Mouse (Mus musculus) intestine, embryonic 15.5 days (tissue): ENCODE results near the gene Mas1. TPM values are rescaled to one million over a fixed set of nuclear protein-coding genes. Genes with fewer than 3 reads are reported as not detected.

Source experiments
- ATAC-seq: fragments of 200-750 bp; cut with Nextera tagmentation; 2 replicates; pipeline ENCODE4 v1.8.0; 2017; ENCODE audit warnings: moderate TSS enrichment, moderate library complexity
- H3K27ac ChIP-seq: fragments of 300-500 bp; sonication (generic); 2 replicates; pipeline ENCODE4 v1.5.1; 2015; ENCODE audit warnings: mild to moderate bottlenecking, inconsistent platforms
- H3K27me3 ChIP-seq: fragments of 300-500 bp; sonication (generic); replicated peaks from 2 replicates; pipeline ENCODE4 v1.6.1; 2015; ENCODE audit warnings: inconsistent platforms
- H3K36me3 ChIP-seq: fragments of 300-500 bp; sonication (generic); 2 replicates; pipeline ENCODE4 v1.6.1; 2015; ENCODE audit warnings: inconsistent platforms
- H3K4me1 ChIP-seq: fragments of 300-500 bp; sonication (generic); replicated peaks from 2 replicates; pipeline ENCODE4 v1.6.1; 2015; ENCODE audit warnings: inconsistent platforms
- H3K4me2 ChIP-seq: fragments of 300-500 bp; sonication (generic); replicated peaks from 2 replicates; pipeline ENCODE4 v1.6.1; 2015; ENCODE audit warnings: mild to moderate bottlenecking, inconsistent platforms
- H3K4me3 ChIP-seq: fragments of 300-500 bp; sonication (generic); replicated peaks from 2 replicates; pipeline ENCODE4 v1.5.1; 2015; ENCODE audit warnings: inconsistent platforms
- H3K9ac ChIP-seq: fragments of 300-500 bp; sonication (generic); 2 replicates; pipeline ENCODE4 v1.6.1; 2015; ENCODE audit warnings: inconsistent platforms
- H3K9me3 ChIP-seq: fragments of 300-500 bp; sonication (generic); 2 replicates; pipeline ENCODE4 v1.6.1; 2016; ENCODE audit warnings: inconsistent platforms
- WGBS: fragments of 180-500 bp; shearing (Covaris S2); methylation state at CpG from one replicate; pipeline ENCODE4 v1.1.7; 2015; 5-methylcytosine and 5-hydroxymethylcytosine counted together
- polyA plus RNA-seq: library from polyadenylated mRNA; unstranded; fragments of >200 nt; fragmentation: Nextera tagmentation; extraction: Ambion mirVana; gene quantifications from 2 replicates; pipeline ENCODE4 v1.2.1, GENCODE M21; 2015

Mas1 gene
- 0.38 and 0.40 TPM in 2 replicates for polyA plus RNA-seq

DNA sequence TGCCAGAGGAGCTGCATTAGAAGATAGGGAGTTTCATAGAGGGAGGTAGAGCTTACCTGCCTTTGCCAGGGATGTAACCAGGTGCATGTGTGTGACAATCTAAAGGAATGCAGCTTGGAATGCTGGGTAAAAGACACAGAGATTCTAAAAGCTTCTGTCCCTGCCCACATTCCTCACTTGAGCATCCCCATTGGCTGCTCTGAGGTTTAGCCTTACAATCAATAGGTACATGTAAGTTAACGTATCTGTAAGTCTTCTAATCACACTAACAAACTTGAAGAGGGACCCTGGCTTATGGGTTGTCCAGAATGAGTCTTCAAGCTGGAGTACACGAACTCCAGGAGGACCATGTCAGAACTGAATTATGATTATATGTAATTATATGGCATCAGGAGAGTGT, at the start of gene Mas1:
Gene Mas1 (minus strand): TSS at position 101 of the 400 bp plus-strand sequence.
- Histone ChIP-seq H3K9ac (no peak within 1 kb of the TSS), H3K9me3 (no peaks in the 10 kb centered on the region), H3K36me3 (no peaks in the 10 kb centered on the region), H3K4me1 (peaks cover 2% of the 10 kb centered on the region; the same call in 1 of the 2 replicates), H3K27me3 (no peaks in the 10 kb centered on the region), H3K4me2 (no peak within 1 kb of the TSS), H3K27ac (no peak within 1 kb of the TSS), H3K4me3 (no peak within 1 kb of the TSS)
- 19% methylated on average over 2 of the region's 2 CpGs for WGBS
- no peak for ATAC-seq

DNA sequence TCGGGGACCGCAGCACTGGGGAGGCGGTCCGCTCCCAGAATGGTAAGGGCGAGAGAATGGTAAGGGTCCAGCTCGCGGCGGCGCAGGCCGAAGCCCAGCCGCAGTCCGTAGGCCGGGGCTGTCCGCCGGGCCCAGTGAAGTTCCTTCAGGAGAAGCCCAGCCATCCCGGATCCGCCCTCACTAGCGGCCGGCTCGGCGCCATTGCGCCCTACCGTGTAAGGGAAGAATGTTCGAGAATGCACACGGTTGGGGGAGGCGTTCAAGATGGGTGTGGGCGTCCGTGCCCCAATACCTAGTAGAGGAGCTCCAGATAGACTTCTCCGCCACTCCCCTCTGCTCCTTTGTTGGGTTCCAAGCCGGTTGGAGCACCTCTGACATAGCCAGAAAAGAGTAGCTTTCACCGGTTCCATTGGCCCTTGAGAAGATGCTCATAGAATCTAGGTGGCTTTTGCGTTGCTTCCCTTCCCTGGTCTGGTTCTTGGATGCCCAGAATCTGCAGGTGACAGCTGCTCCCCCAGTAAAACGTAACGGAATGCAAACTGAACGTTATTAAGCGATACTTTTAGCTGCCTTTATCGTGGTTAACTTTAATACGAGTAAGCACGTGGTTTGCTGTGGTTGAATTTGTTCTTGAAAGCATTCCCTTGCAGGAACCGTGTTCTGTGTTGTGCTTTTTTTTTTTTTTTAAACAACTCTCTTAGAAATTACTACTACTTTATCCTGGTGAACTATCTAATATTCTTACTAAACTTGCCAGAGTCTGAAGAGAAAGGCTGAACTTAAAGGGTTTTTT, 48.8 kb upstream of the Mas1 start:
- Histone ChIP-seq H3K4me2 (peak overlapping the region; percentile 57), H3K9me3 (no peaks in the 10 kb centered on the region), H3K36me3 (peaks cover 29% of the 10 kb centered on the region), H3K9ac (peak overlapping the region; percentile 96), H3K4me3 (peak overlapping the region; percentile 92), H3K4me1 (0 out of 2 replicates have a peak, but pooled peaks cover 3% of the 10 kb centered on the region), H3K27me3 (no peaks in the 10 kb centered on the region), H3K27ac (peak overlapping the region; percentile 92)
- peak; percentile 65 for ATAC-seq
- WGBS = under 1% methylated on average over 40 of the region's 40 CpGs

DNA sequence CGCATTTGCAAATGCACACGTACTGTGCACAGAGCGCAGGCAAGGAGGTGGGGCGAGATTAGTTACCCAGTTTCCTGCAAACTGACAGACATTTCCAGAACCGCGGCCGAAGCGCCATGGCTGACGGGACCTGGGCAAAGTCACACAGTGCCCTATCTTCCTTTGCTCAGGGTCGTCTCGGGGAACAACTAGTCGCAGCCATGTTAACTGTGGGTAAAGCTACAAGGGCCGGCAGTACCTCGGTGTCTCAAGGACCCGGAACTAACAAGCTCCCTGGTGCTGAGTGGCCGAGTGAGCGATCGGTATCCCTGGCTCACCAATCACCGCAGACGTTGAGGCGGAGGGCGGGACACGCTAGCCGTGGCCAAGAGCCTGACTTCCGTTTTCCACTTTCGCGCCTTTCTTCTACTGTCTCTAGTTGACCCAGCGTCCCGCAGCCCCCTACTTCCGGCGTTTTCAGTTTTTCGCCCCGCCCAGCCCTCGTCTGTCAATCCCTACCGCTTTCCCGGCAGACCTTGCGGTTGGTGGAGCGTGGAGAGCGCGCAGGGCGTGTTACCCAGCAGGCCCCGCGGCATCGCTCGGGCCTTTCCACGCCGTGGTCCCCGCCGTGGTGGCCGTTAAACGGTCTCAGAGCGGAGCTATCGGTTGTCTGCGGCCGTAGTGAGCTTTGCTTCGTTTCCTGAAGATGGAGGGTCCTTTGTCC, 48.1 kb upstream of the Mas1 start, which contains the start of gene Mrpl18:
Gene Mrpl18 (minus strand): TSS at position 465 of the 703 bp plus-strand sequence.
- Histone ChIP-seq H3K36me3 (peaks cover 27% of the 10 kb centered on the region), H3K27me3 (no peaks in the 10 kb centered on the region), H3K4me1 (0 out of 2 replicates have a peak, but pooled peaks cover 3% of the 10 kb centered on the region), H3K4me2 (peak within 1 kb of the TSS; percentile 59), H3K9ac (peak within 1 kb of the TSS; percentile 96), H3K9me3 (no peaks in the 10 kb centered on the region), H3K4me3 (peak within 1 kb of the TSS; percentile 92), H3K27ac (peak within 1 kb of the TSS; percentile 92)
- ATAC-seq = peak; percentile 99
- WGBS = under 1% methylated on average over 56 of the region's 56 CpGs

DNA sequence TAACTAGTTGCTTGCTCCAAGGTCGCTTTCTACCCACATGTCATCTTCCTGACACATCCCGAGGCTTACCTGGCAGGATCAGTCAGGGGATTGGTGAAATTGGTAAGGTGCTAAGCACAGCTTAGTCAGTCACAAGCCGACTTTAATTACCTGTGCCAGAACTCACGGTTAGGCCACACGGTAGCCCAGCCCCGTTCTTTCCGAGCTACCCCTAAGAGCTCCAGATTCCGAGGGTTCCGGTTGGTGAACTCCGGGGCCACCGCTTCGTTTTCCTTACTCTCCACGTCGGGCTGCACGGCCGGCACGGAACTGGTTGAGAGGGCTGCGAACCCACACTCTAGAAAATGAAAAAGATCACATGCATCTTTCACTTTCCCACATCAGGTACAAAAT, 47.5 kb upstream of the Mas1 start, which contains the start of gene Tcp1:
Gene Tcp1 (plus strand): TSS at position 214 of the 393 bp plus-strand sequence.
- Histone ChIP-seq H3K27ac (peak within 1 kb of the TSS; percentile 92), H3K4me2 (peak within 1 kb of the TSS; percentile 59), H3K4me3 (peak within 1 kb of the TSS; percentile 92), H3K36me3 (peaks cover 28% of the 10 kb centered on the region), H3K4me1 (0 out of 2 replicates have a peak, but pooled peaks cover 3% of the 10 kb centered on the region), H3K9me3 (no peaks in the 10 kb centered on the region), H3K27me3 (no peaks in the 10 kb centered on the region), H3K9ac (peak within 1 kb of the TSS; percentile 96)
- under 1% methylated on average over 18 of the region's 18 CpGs for WGBS
- ATAC-seq = peak; percentile 23

DNA sequence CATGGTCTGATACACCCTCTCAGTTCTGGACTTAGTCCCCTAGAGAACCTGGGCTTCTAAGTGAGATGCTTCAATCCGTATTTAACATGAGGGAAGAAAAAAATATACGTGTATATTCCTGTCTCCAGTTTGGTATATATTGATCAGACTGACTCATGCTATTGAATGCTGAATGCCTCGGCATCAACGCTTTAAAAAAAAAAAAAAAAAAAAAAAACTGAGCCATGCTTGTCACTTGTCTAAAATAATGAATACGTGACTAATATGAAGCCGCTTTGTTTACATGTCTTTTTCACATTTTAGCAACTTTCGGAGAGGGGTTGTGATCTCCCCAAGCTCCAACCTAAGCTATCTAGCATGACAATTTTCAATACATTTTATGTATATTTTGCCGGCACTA, 42.4 kb upstream of the Mas1 start:
- Histone ChIP-seq H3K27ac (no peak overlapping the region), H3K36me3 (peaks cover 20% of the 10 kb centered on the region), H3K9ac (no peak overlapping the region), H3K27me3 (no peaks in the 10 kb centered on the region), H3K4me3 (no peak overlapping the region), H3K9me3 (no peaks in the 10 kb centered on the region), H3K4me1 (0 out of 2 replicates have a peak, but pooled peaks cover 3% of the 10 kb centered on the region), H3K4me2 (no peak overlapping the region)
- 86% methylated on average over 8 of the region's 8 CpGs for WGBS
- ATAC-seq = no peak

DNA sequence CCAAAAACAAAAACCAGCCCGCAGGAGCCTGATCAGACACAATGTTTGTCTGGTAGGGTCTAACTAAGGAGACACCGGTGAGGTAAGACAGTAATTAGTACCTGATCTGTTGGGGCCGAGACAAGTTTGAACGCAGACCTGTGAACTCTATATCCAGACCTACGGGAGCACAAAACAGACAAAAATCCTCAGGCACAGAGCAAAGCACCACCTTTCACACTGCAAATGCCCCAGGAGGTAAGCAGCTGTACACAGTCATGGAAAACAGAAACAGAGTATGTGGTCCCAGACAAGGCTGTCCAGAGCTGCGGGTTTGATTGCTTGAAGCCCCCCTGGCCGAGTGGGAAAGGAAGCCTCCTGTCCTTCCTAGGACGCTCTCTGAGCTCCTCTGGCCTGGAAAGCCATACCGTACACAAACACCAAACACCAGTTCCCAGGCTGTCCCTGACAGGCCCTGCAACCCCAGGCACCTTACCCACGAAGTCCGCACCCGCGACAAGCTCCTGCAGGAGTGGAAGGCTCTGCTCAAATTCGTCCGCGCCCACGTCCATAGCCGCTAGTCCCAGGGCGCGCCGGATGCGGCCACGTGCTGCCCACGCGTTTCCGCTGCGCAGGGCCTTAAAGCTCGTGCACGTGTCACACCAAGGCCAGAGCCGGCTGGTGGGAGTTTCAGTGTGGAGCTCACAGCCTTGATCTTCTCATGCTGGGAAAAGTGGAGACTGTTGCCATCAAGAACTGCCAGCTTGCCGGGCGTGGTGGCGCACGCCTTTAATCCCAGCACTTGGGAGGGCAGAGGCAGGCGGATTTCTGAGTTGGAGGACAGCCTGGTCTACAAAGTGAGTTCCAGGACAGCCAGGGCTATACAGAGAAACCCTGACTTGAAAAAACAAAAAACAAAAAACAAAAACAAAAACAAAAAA, 41.7 kb upstream of the Mas1 start, which contains the start of gene Pnldc1:
Gene Pnldc1 (minus strand): TSS at position 870 of the 920 bp plus-strand sequence.
- ATAC-seq = no peak
- peaks cover 20% of the 10 kb centered on the region for H3K36me3 ChIP-seq

DNA sequence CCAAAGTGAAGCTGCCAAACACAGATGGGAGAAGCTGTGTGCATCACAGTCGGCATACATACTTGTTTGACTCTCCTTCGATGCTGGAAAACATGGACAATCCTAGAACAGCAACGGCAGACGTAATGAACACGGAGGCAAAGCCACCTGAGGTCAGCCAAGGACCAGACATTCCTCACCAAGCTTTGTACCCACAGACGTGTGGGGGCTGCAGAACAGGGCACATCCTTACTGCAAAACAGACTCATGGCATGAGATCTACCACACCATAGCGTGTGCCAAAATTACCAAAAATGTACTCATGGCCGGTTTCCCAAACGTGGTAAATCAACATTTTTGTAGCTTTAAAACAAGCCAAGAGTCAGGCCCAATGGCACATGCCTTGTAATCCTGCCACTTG, 38.5 kb upstream of the Mas1 start:
- WGBS = 79% methylated on average over 9 of the region's 9 CpGs
- H3K9ac ChIP-seq = no peak overlapping the region
- no peak overlapping the region for H3K27ac ChIP-seq
- H3K9me3 ChIP-seq = no peaks in the 10 kb centered on the region
- H3K4me3 ChIP-seq = no peak overlapping the region
- ATAC-seq = no peak
- H3K4me1 ChIP-seq = 0 out of 2 replicates have a peak, but pooled peaks cover 2% of the 10 kb centered on the region
- no peaks in the 10 kb centered on the region for H3K27me3 ChIP-seq
- 0 out of 2 replicates have a peak, but pooled peaks cover 8% of the 10 kb centered on the region for H3K36me3 ChIP-seq
- no peak overlapping the region for H3K4me2 ChIP-seq

More for the DNA sequence above, 41.7 kb upstream of the Mas1 start, which contains the start of gene Pnldc1:
- WGBS = 78% methylated on average over 35 of the region's 35 CpGs
- H3K9me3 ChIP-seq = no peaks in the 10 kb centered on the region
- 0 out of 2 replicates have a peak, but pooled peaks cover under 1% of the 10 kb centered on the region for H3K4me1 ChIP-seq
- H3K4me3 ChIP-seq = no peak within 1 kb of the TSS
- H3K27me3 ChIP-seq = no peaks in the 10 kb centered on the region
- no peak within 1 kb of the TSS for H3K4me2 ChIP-seq
- H3K9ac ChIP-seq = no peak within 1 kb of the TSS
- no peak within 1 kb of the TSS for H3K27ac ChIP-seq

DNA sequence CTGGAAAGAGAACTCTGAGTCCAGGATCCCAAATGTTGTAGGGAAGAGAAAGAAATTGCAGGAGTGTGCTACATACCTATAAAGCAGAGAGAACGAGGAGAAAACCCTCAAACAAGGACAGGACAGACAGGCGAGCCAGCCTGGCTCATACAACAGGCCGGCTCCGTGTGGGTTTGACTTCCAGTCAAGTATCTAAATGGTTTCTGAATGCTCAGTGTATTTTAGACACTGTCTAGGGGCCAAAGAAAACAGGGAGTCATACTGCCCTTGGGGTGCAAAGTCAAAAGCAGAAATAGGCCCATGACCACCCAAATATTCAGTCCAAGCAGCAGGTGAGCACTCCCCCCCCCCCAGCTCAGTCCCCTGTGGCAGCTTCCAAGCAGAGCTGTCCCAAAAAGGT, 37.9 kb upstream of the Mas1 start:
- no peak for ATAC-seq
- 0 out of 2 replicates have a peak, but pooled peaks cover 2% of the 10 kb centered on the region for H3K4me1 ChIP-seq
- no peaks in the 10 kb centered on the region for H3K9me3 ChIP-seq
- no peak overlapping the region for H3K27ac ChIP-seq
- H3K4me2 ChIP-seq = no peak overlapping the region
- no peak overlapping the region for H3K9ac ChIP-seq
- H3K27me3 ChIP-seq = no peaks in the 10 kb centered on the region
- 79% methylated on average over 4 of the region's 4 CpGs for WGBS
- H3K36me3 ChIP-seq = 0 out of 2 replicates have a peak, but pooled peaks cover 4% of the 10 kb centered on the region
- no peak overlapping the region for H3K4me3 ChIP-seq

DNA sequence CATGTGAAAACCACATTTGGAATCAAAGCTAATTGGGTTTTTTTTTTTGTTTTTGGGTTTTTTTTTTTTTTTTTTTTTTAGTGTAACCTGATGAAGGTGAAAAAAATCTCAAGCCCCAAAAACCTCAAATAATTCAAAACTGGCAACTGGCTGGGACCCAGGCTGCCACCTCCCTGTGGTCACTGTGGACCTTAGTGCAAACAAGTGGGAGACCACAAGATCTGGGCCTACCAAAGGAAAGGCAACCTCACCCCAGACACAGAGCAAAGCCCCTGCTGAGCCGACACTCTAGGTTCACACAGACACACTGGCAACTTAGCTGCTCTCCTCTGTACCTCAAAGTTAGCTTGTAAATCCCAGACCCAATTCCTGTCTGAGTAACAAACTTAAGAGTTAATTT, 36.4 kb upstream of the Mas1 start:
- 79% methylated on average over 1 of the region's 1 CpGs for WGBS
- no peak for ATAC-seq

DNA sequence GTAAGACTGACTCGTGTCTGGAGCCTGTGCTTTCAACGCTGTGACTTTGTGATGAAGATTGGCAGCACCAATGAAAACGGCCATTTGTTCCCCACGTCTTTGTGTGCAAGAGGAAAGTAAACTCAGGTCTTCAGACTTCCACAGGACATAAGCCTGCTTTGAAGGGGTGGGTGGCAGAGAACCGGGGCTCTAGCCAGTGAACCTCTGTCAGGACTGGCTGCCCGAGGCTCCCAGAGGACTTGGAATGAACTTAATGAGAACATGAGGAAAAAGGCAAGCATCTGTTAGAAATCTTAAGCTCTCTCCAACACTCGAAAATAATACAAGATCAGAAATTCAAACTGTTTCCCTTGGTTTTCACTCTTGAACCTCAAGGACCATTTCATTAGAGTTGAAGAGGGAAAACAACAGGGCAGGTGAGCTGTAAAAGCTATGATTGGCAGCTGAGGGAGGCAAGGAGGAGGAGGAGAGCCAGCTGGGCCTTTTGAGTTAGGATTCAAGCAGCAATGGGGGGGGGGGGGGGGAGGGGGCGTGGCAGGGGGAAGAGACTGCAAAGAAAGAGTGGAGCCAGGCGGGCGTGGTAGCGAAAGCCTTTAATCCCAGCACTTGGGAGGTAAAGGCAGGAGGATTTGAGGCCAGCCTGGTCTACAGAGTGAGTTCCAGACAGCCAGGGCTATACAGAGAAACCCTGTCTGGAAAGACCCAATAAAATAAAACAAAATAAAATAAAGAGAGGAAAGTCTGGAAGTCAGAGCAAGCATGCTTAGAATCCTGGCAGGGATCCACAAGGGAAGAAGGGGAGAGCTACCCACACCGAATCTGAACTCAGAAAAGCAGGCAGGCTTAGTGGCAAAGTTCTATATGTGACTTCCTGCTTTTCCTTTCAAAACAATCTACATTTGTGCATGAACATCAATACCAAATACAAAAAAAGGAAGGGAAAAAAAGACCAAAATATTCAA, 35.7 kb upstream of the Mas1 start:
- Histone ChIP-seq H3K27ac (0 out of 2 replicates have a peak overlapping the region, but pooled peaks have one; percentile 17), H3K36me3 (0 out of 2 replicates have a peak, but pooled peaks cover 3% of the 10 kb centered on the region), H3K4me3 (no peak overlapping the region), H3K9ac (no peak overlapping the region), H3K9me3 (no peaks in the 10 kb centered on the region), H3K4me2 (no peak overlapping the region), H3K27me3 (no peaks in the 10 kb centered on the region), H3K4me1 (0 out of 2 replicates have a peak, but pooled peaks cover 2% of the 10 kb centered on the region)
- ATAC-seq = 0 out of 2 replicates have a peak, but pooled peaks have one; percentile 20
- 53% methylated on average over 11 of the region's 12 CpGs for WGBS

More for the DNA sequence above, 36.4 kb upstream of the Mas1 start:
- Histone ChIP-seq H3K27ac (no peak overlapping the region), H3K36me3 (0 out of 2 replicates have a peak, but pooled peaks cover 3% of the 10 kb centered on the region), H3K9me3 (no peaks in the 10 kb centered on the region), H3K4me2 (no peak overlapping the region), H3K27me3 (no peaks in the 10 kb centered on the region), H3K4me1 (0 out of 2 replicates have a peak, but pooled peaks cover 2% of the 10 kb centered on the region), H3K9ac (no peak overlapping the region), H3K4me3 (no peak overlapping the region)
